Mouse (Mus musculus): ENCODE measurements around the gene Rxra. TPM values are rescaled to one million over a fixed set of nuclear protein-coding genes. Genes with fewer than 3 reads are reported as not detected.

Rxra gene
- polyA plus RNA-seq, 1 experiment from 2014 or later, result 2.6 TPM

GRCm38 (mm10) chr2:27639631-27640334, 36.5 kb upstream of the Rxra start:
- DNase-seq (ENCODE audit: low spot score), result no peak
- no peak overlapping the region for H3K27ac ChIP-seq (ENCODE audit: low read depth, low read length)
- H3K27me3 ChIP-seq (replicated peaks; ENCODE audit: control insufficient read depth, insufficient read depth, low read length), result no peaks in the 10 kb centered on the region
- H3K4me2 ChIP-seq (ENCODE audit: low read length), result no peak overlapping the region
- no peak for ATAC-seq
- H3K9me3 ChIP-seq (replicated peaks; ENCODE audit: control insufficient read depth, low read length), result no peaks in the 10 kb centered on the region
- H3K4me1 ChIP-seq (ENCODE audit: control insufficient read depth, insufficient read depth, low read length), result no peaks in the 10 kb centered on the region
- no peak overlapping the region for H3K4me3 ChIP-seq (ENCODE audit: low read depth, low read length)
- no peak overlapping the region for H3K9ac ChIP-seq (ENCODE audit: low read length)
- WGBS, result 89% methylated on average over 5 of the region's 5 CpGs
- H3K36me3 ChIP-seq (ENCODE audit: control insufficient read depth, insufficient read depth, low read length), result no peaks in the 10 kb centered on the region

- H3K36me3 ChIP-seq (ENCODE audit: control insufficient read depth, insufficient read depth, low read length), result no peaks in the 10 kb centered on the region
- H3K9ac ChIP-seq (ENCODE audit: low read length), result no peak overlapping the region
- no peak overlapping the region for H3K4me2 ChIP-seq (ENCODE audit: low read length)
- H3K27me3 ChIP-seq (replicated peaks; ENCODE audit: control insufficient read depth, insufficient read depth, low read length), result no peaks in the 10 kb centered on the region
- no peaks in the 10 kb centered on the region for H3K4me1 ChIP-seq (ENCODE audit: control insufficient read depth, insufficient read depth, low read length)
- no peaks in the 10 kb centered on the region for H3K9me3 ChIP-seq (replicated peaks; ENCODE audit: control insufficient read depth, low read length)
- 30% methylated on average over 3 of the region's 3 CpGs for WGBS
- no peak overlapping the region for H3K4me3 ChIP-seq (ENCODE audit: low read depth, low read length)
- ATAC-seq (no peak), DNase-seq (ENCODE audit: low spot score) (no peak)
- no peak overlapping the region for H3K27ac ChIP-seq (ENCODE audit: low read depth, low read length)
These were observed 35.2 kb upstream of the Rxra start for GRCm38 (mm10) chr2:27640900-27641479.

GRCm38 (mm10) chr2:27644547-27645120, 31.6 kb upstream of the Rxra start:
- DNase-seq (ENCODE audit: low spot score) (no peak), ATAC-seq (no peak)
- WGBS, result 53% methylated on average over 5 of the region's 5 CpGs
- Histone ChIP-seq H3K27ac (ENCODE audit: low read depth, low read length) (peak overlapping the region; percentile 21; the same call in 1 of the 2 replicates), H3K4me1 (ENCODE audit: control insufficient read depth, insufficient read depth, low read length) (no peaks in the 10 kb centered on the region), H3K4me3 (ENCODE audit: low read depth, low read length) (no peak overlapping the region), H3K4me2 (ENCODE audit: low read length) (no peak overlapping the region), H3K27me3 (replicated peaks; ENCODE audit: control insufficient read depth, insufficient read depth, low read length) (no peaks in the 10 kb centered on the region), H3K36me3 (ENCODE audit: control insufficient read depth, insufficient read depth, low read length) (no peaks in the 10 kb centered on the region), H3K9ac (ENCODE audit: low read length) (no peak overlapping the region), H3K9me3 (replicated peaks; ENCODE audit: control insufficient read depth, low read length) (no peaks in the 10 kb centered on the region)

- H3K27ac ChIP-seq (ENCODE audit: low read depth, low read length), result no peak overlapping the region
- no peak overlapping the region for H3K4me3 ChIP-seq (ENCODE audit: low read depth, low read length)
- no peaks in the 10 kb centered on the region for H3K27me3 ChIP-seq (replicated peaks; ENCODE audit: control insufficient read depth, insufficient read depth, low read length)
- DNase-seq (ENCODE audit: low spot score) (no peak), ATAC-seq (no peak)
- H3K9me3 ChIP-seq (replicated peaks; ENCODE audit: control insufficient read depth, low read length), result no peaks in the 10 kb centered on the region
- H3K9ac ChIP-seq (ENCODE audit: low read length), result no peak overlapping the region
- H3K4me1 ChIP-seq (ENCODE audit: control insufficient read depth, insufficient read depth, low read length), result no peaks in the 10 kb centered on the region
- H3K4me2 ChIP-seq (ENCODE audit: low read length), result no peak overlapping the region
- WGBS, result 49% methylated on average over 3 of the region's 3 CpGs
- H3K36me3 ChIP-seq (ENCODE audit: control insufficient read depth, insufficient read depth, low read length), result no peaks in the 10 kb centered on the region
These were observed 30.8 kb upstream of the Rxra start for GRCm38 (mm10) chr2:27645471-27645870.

- no peak overlapping the region for H3K4me3 ChIP-seq (ENCODE audit: low read depth, low read length)
- no peaks in the 10 kb centered on the region for H3K27me3 ChIP-seq (replicated peaks; ENCODE audit: control insufficient read depth, insufficient read depth, low read length)
- H3K36me3 ChIP-seq (ENCODE audit: control insufficient read depth, insufficient read depth, low read length), result no peaks in the 10 kb centered on the region
- ATAC-seq (no peak), DNase-seq (ENCODE audit: low spot score) (no peak)
- 26% methylated on average over 8 of the region's 8 CpGs for WGBS
- H3K4me2 ChIP-seq (ENCODE audit: low read length), result no peak overlapping the region
- H3K9ac ChIP-seq (ENCODE audit: low read length), result 0 out of 2 replicates have a peak overlapping the region, but pooled peaks have one; percentile 17
- no peaks in the 10 kb centered on the region for H3K9me3 ChIP-seq (replicated peaks; ENCODE audit: control insufficient read depth, low read length)
- no peaks in the 10 kb centered on the region for H3K4me1 ChIP-seq (ENCODE audit: control insufficient read depth, insufficient read depth, low read length)
- H3K27ac ChIP-seq (ENCODE audit: low read depth, low read length), result no peak overlapping the region
These were observed 26.2 kb upstream of the Rxra start for GRCm38 (mm10) chr2:27649862-27650661.

- Histone ChIP-seq H3K36me3 (ENCODE audit: control insufficient read depth, insufficient read depth, low read length) (no peaks in the 10 kb centered on the region), H3K27ac (ENCODE audit: low read depth, low read length) (no peak overlapping the region), H3K4me2 (ENCODE audit: low read length) (no peak overlapping the region), H3K9ac (ENCODE audit: low read length) (no peak overlapping the region), H3K9me3 (replicated peaks; ENCODE audit: control insufficient read depth, low read length) (no peaks in the 10 kb centered on the region), H3K4me3 (ENCODE audit: low read depth, low read length) (no peak overlapping the region), H3K4me1 (ENCODE audit: control insufficient read depth, insufficient read depth, low read length) (no peaks in the 10 kb centered on the region), H3K27me3 (replicated peaks; ENCODE audit: control insufficient read depth, insufficient read depth, low read length) (no peaks in the 10 kb centered on the region)
- no peak for ATAC-seq
- no peak for DNase-seq (ENCODE audit: low spot score)
These were observed 25.2 kb upstream of the Rxra start for GRCm38 (mm10) chr2:27650991-27651390.

- no peaks in the 10 kb centered on the region for H3K4me1 ChIP-seq (ENCODE audit: control insufficient read depth, insufficient read depth, low read length)
- WGBS, result 72% methylated on average over 5 of the region's 5 CpGs
These were observed 22.7 kb upstream of the Rxra start for GRCm38 (mm10) chr2:27653496-27654030.

GRCm38 (mm10) chr2:27654321-27655232, 21.7 kb upstream of the Rxra start:
- ATAC-seq (no peak), DNase-seq (ENCODE audit: low spot score) (no peak)
- Histone ChIP-seq H3K4me2 (ENCODE audit: low read length) (no peak overlapping the region), H3K4me1 (ENCODE audit: control insufficient read depth, insufficient read depth, low read length) (no peaks in the 10 kb centered on the region), H3K27ac (ENCODE audit: low read depth, low read length) (no peak overlapping the region), H3K9ac (ENCODE audit: low read length) (no peak overlapping the region), H3K9me3 (replicated peaks; ENCODE audit: control insufficient read depth, low read length) (no peaks in the 10 kb centered on the region), H3K27me3 (replicated peaks; ENCODE audit: control insufficient read depth, insufficient read depth, low read length) (no peaks in the 10 kb centered on the region), H3K36me3 (ENCODE audit: control insufficient read depth, insufficient read depth, low read length) (no peaks in the 10 kb centered on the region), H3K4me3 (ENCODE audit: low read depth, low read length) (no peak overlapping the region)
- 65% methylated on average over 8 of the region's 8 CpGs for WGBS

More at GRCm38 (mm10) chr2:27653496-27654030, 22.7 kb upstream of the Rxra start:
- Histone ChIP-seq H3K4me3 (ENCODE audit: low read depth, low read length) (no peak overlapping the region), H3K9ac (ENCODE audit: low read length) (no peak overlapping the region), H3K36me3 (ENCODE audit: control insufficient read depth, insufficient read depth, low read length) (no peaks in the 10 kb centered on the region), H3K9me3 (replicated peaks; ENCODE audit: control insufficient read depth, low read length) (no peaks in the 10 kb centered on the region), H3K4me2 (ENCODE audit: low read length) (no peak overlapping the region), H3K27ac (ENCODE audit: low read depth, low read length) (no peak overlapping the region), H3K27me3 (replicated peaks; ENCODE audit: control insufficient read depth, insufficient read depth, low read length) (no peaks in the 10 kb centered on the region)
- DNase-seq (ENCODE audit: low spot score) (no peak), ATAC-seq (no peak)

Measured in forebrain, embryonic 14.5 days (tissue).